8 mouse cellular contexts compared by ENCODE assay signal in the genomic region with DNA sequence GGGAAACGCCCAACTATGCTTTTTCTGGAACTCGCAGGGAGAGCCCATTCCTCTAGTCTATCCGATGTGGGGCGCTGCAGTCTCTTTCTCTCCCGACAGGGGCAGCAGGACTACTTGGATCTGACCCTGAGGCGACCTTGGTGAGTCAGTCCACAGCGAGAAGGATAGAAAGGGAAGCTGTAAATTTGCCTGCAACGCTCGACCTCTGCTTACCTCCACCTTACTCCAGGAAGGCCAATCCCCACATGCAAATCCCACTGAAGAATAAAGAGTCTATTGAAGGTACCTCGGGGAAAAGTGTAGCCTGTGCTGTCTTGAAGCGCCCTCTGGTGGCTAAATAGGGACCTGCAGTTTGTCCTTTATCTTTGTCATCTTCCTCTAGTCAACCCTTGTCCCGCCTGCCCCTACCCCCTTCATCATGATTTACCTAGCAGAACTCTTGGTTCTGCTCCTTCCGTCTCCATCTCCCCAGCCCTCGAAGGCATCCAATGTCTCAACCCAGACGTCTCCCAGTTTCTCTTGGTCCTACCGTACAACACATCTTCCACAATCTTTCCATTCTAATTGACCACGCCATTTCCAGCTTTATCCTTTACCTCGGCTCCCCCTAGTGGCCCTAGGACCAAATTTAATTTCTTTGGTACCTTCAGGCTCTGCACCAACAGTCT. TPM values are rescaled to one million over a fixed set of nuclear protein-coding genes. Genes with fewer than 3 reads are reported as not detected.
A peak's percentile ranks its signal among the peaks of the same experiment; 100 is the strongest.
DNase-seq lines count a peak whose midpoint lies in the region; ATAC-seq and TF ChIP-seq lines count a peak whose summit lies in the region.

No protein-coding gene starts in this region.

- peaks cover 66% of the 10 kb centered on the region for H3K4me1 ChIP-seq in E14TG2a.4 (replicated peaks; ENCODE audit: low read depth, low read length)
- H3K4me1 ChIP-seq in forebrain, embryonic 13.5 days = peaks cover 42% of the 10 kb centered on the region
- H3K4me1 ChIP-seq in liver, postnatal 0 days (ENCODE audit: insufficient read depth) = peaks cover 6% of the 10 kb centered on the region
- peaks cover 10% of the 10 kb centered on the region; the same call in 1 of the 2 replicates for H3K4me1 ChIP-seq in neural tube, embryonic 14.5 days (ENCODE audit: control insufficient read depth, insufficient read depth, low read length)

- intact Hi-C loops in heart, postnatal 10 days (cut with DNase I) = loop anchor here (1.0 to 10.0 kb wide), 5 partner anchors 68 to 387 kb away; a partner anchor contains a TSS

- peak; percentile 66 for TF ChIP-seq CTCF in E14TG2a.4 (conservative IDR thresholded peaks at IDR 0.05; ENCODE audit: low read length)
- peak; percentile 81 for TF ChIP-seq CTCF in liver, postnatal 0 days (IDR thresholded peaks at IDR 0.05; ENCODE audit: low read depth)

- H3K27ac ChIP-seq in forebrain, embryonic 13.5 days = no peak overlapping the region
- no peak overlapping the region for H3K27ac ChIP-seq in liver, postnatal 0 days (ENCODE audit: low read depth)
- H3K27ac ChIP-seq in neural tube, embryonic 14.5 days (ENCODE audit: low read depth, low read length) = no peak overlapping the region

- peaks cover 47% of the 10 kb centered on the region for H3K27me3 ChIP-seq in E14TG2a.4 (ENCODE audit: insufficient read depth, low read length)
- H3K27me3 ChIP-seq in forebrain, embryonic 13.5 days = peaks cover 8% of the 10 kb centered on the region; the same call in 1 of the 2 replicates
- peaks cover 3% of the 10 kb centered on the region; the same call in 1 of the 2 replicates for H3K27me3 ChIP-seq in liver, postnatal 0 days (ENCODE audit: insufficient read depth, low read length)
- no peaks in the 10 kb centered on the region for H3K27me3 ChIP-seq in neural tube, embryonic 14.5 days (ENCODE audit: control insufficient read depth, insufficient read depth, low read length)

- H3K4me2 ChIP-seq in forebrain, embryonic 13.5 days = peak overlapping the region; percentile 62
- peak overlapping the region; percentile 67 for H3K4me2 ChIP-seq in liver, postnatal 0 days (ENCODE audit: low read depth, low read length)
- peak overlapping the region; percentile 25; the same call in 1 of the 2 replicates for H3K4me2 ChIP-seq in neural tube, embryonic 14.5 days (ENCODE audit: low read depth, low read length)

- ATAC-seq in forebrain, embryonic 13.5 days = peak; percentile 60
- ATAC-seq in liver, postnatal 0 days = peak; percentile 80
- ATAC-seq in neural tube, embryonic 14.5 days (ENCODE audit: low read depth) = peak; percentile 65

- H3K9me3 ChIP-seq in E14TG2a.4 (ENCODE audit: low read length) = no peaks in the 10 kb centered on the region
- H3K9me3 ChIP-seq in forebrain, embryonic 13.5 days (replicated peaks) = no peaks in the 10 kb centered on the region
- no peaks in the 10 kb centered on the region for H3K9me3 ChIP-seq in liver, postnatal 0 days (ENCODE audit: low read length)
- no peaks in the 10 kb centered on the region for H3K9me3 ChIP-seq in neural tube, embryonic 14.5 days (ENCODE audit: control insufficient read depth, low read length)

- TF ChIP-seq EP300 in liver, postnatal 0 days (IDR thresholded peaks at IDR 0.05; ENCODE audit: low read depth) = no peak

- peak overlapping the region; percentile 65 for H3K4me3 ChIP-seq in E14TG2a.4 (replicated peaks; ENCODE audit: low read length)
- H3K4me3 ChIP-seq in forebrain, embryonic 13.5 days = peak overlapping the region; percentile 39
- peak overlapping the region; percentile 40 for H3K4me3 ChIP-seq in liver, postnatal 0 days (ENCODE audit: low read depth, low read length)
- peak overlapping the region; percentile 9; the same call in 1 of the 2 replicates for H3K4me3 ChIP-seq in neural tube, embryonic 14.5 days (ENCODE audit: low read depth, low read length)

- 1% methylated on average over 18 of the region's 18 CpGs for whole genome bisulfite sequencing in forebrain, embryonic 13.5 days
- WGBS in large intestine, adult 2 months = 2% methylated on average over 18 of the region's 18 CpGs
- WGBS in liver, postnatal 0 days (ENCODE audit: insufficient replicate concordance) = 1% methylated on average over 18 of the region's 18 CpGs
- WGBS in neural tube, embryonic 14.5 days = under 1% methylated on average over 18 of the region's 18 CpGs

- H3K9ac ChIP-seq in forebrain, embryonic 13.5 days = peak overlapping the region; percentile 40; the same call in 1 of the 2 replicates
- H3K9ac ChIP-seq in liver, postnatal 0 days (replicated peaks) = 0 out of 2 replicates have a peak overlapping the region, but pooled peaks have one; percentile 39
- H3K9ac ChIP-seq in neural tube, embryonic 14.5 days (replicated peaks; ENCODE audit: low read depth, low read length) = no peak overlapping the region; the same call in 1 of the 2 replicates

- peak; percentile 85 for DNase-seq in c-Kit-positive CD71-positive TER-119-positive erythroid progenitor cells, embryonic 14.5 days (ENCODE audit: low spot score)
- peak; percentile 86 to 91 for DNase-seq in heart, postnatal 10 days
- peak; percentile 86 for DNase-seq in large intestine, adult 2 months (ENCODE audit: low read depth, low spot score)
- DNase-seq in liver, postnatal 0 days = peak; percentile 88
- DNase-seq in testis, postnatal 10 days (ENCODE audit: low spot score) = peak; percentile 92

- H3K36me3 ChIP-seq in E14TG2a.4 (ENCODE audit: insufficient read depth, low read length) = no peaks in the 10 kb centered on the region
- no peaks in the 10 kb centered on the region for H3K36me3 ChIP-seq in forebrain, embryonic 13.5 days (ENCODE audit: poor library complexity, severe bottlenecking)
- H3K36me3 ChIP-seq in liver, postnatal 0 days (replicated peaks; ENCODE audit: insufficient read depth, low read length) = no peaks in the 10 kb centered on the region
- no peaks in the 10 kb centered on the region for H3K36me3 ChIP-seq in neural tube, embryonic 14.5 days (ENCODE audit: control insufficient read depth, insufficient read depth, low read length)

RNA-seq across cellular contexts. Expression of a gene that starts 4.3 kb away (rescaled TPM):
- 9.1 and 12.8 TPM in 2 replicates for polyA plus RNA-seq in forebrain, embryonic 13.5 days (2015; fragmentation: Nextera tagmentation; extraction: Ambion mirVana)
- total RNA-seq in heart, postnatal 10 days (2021) = 1 to 10 TPM in 1 of 2 experiments, under 1 TPM in 1; 0.96 to 1.7 TPM
- polyA plus RNA-seq in large intestine, adult 2 months (2012; rRNA removed) = 0.25 and 0.43 TPM in 2 replicates
- polyA plus RNA-seq in liver, postnatal 0 days (2015; fragmentation: Nextera tagmentation; extraction: Ambion mirVana) = 0.16 and 0.19 TPM in 2 replicates
- 2.6 and 3.4 TPM in 2 replicates for polyA plus RNA-seq in neural tube, embryonic 14.5 days (2014; fragmentation: Nextera tagmentation; extraction: Ambion mirVana)

Comparison
In these comparisons a context has a peak if more than half of its experiments do, and no peak if none do; other contexts are left out.
1. H3K4me3 ChIP-seq: peak in every context shown above with its lines; median percentile 65 in E14TG2a.4; 40 in liver, postnatal 0 days; 39 in forebrain, embryonic 13.5 days; 9 in neural tube, embryonic 14.5 days.